Mouse (Mus musculus) small intestine, adult 2 months (tissue): ENCODE results near the gene Adh5. TPM values are rescaled to one million over a fixed set of nuclear protein-coding genes. Genes with fewer than 3 reads are reported as not detected.

ENCODE experiments used
- H3K27ac ChIP-seq: fragments of 200-500 bp; 2 replicates; pipeline ENCODE4 v1.5.1; 2012; ENCODE audit warnings: low read depth, low read length, control low read depth, inconsistent platforms; ENCODE audit not compliant: insufficient read depth
- H3K27me3 ChIP-seq: fragments of 200-500 bp; 2 replicates; pipeline ENCODE4 v1.6.1; 2012; ENCODE audit warnings: mild to moderate bottlenecking, moderate library complexity, low read length, inconsistent platforms; ENCODE audit not compliant: control insufficient read depth, insufficient read depth
- H3K36me3 ChIP-seq: fragments of 200-500 bp; 2 replicates; pipeline ENCODE4 v1.6.1; 2012; ENCODE audit warnings: mild to moderate bottlenecking, low read length, control low read depth, inconsistent platforms; ENCODE audit not compliant: control insufficient read depth, insufficient read depth
- H3K4me1 ChIP-seq: fragments of 200-500 bp; 2 replicates; pipeline ENCODE4 v1.6.1; 2012; ENCODE audit warnings: low read length, inconsistent platforms, mixed read lengths; ENCODE audit not compliant: control insufficient read depth, insufficient read depth, insufficient read length
- H3K4me3 ChIP-seq: fragments of 200-500 bp; 2 replicates; pipeline ENCODE4 v1.5.1; 2012; ENCODE audit warnings: low read depth, mild to moderate bottlenecking, control low read depth, inconsistent platforms, low read length, moderate library complexity
- CTCF ChIP-seq: fragments of 200-500 bp; IDR thresholded peaks from 2 replicates; pipeline ENCODE4 v1.5.1; 2012; ENCODE audit warnings: low read depth, mild to moderate bottlenecking, control low read depth, inconsistent platforms, low read length, moderate library complexity, mixed read lengths; ENCODE audit not compliant: insufficient replicate concordance, insufficient read length; ENCODE audit errors: extremely low read depth
- POLR2A ChIP-seq: fragments of 200-500 bp; IDR thresholded peaks from 2 replicates; pipeline ENCODE4 v1.6.1; 2012; ENCODE audit warnings: low read depth, mild to moderate bottlenecking, control low read depth, inconsistent platforms, low read length, moderate library complexity
- WGBS: fragments of 180-500 bp; shearing (Covaris S2); methylation state at CpG from one replicate; pipeline ENCODE4 v1.1.7; 2018; 5-methylcytosine and 5-hydroxymethylcytosine counted together
- polyA plus RNA-seq: library from polyadenylated mRNA; depleted of rRNA; stranded (reverse); fragments of >200 nt; gene quantifications from 2 replicates; pipeline ENCODE4 v1.2.3, GENCODE M21; 2012

The Adh5 gene
- polyA plus RNA-seq, 1 experiment: 8.4 TPM

DNA sequence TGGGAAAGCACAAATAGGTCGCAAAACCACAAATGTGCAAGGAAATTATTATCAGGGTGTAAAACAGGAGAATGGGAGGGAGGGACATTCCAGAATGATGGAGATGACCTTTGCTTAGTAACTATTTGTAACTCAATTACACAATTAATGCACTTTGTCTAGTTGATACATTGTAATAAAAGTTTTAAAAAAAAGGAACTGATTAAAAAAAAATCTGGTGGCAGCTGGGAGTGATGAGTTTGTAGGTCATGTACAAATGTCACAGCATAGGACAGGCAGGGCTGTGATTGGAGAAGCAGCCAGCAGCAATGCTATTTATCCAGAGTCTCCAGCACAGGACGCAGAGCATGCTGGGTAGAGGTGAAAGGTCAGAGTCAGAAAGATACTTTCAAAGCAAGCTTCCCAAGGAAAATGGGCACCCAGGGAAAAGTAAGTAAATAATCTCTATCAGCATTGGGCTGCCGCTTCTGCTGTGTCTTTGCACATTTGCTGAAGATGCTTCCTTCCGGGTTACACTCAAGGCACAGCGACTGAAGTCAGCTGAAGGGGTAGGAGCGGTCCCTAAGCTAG, 27.7 kb upstream of the Adh5 start, which contains the start of gene Adh4:
Gene Adh4 (plus strand): TSS at position 346 of the 570 bp plus-strand sequence.
- Histone ChIP-seq H3K27me3 (no peaks in the 10 kb centered on the region), H3K27ac (peak within 1 kb of the TSS; percentile 65; the same call in 1 of the 2 replicates), H3K4me1 (peaks cover 13% of the 10 kb centered on the region; the same call in 1 of the 2 replicates), H3K4me3 (no peak within 1 kb of the TSS), H3K36me3 (no peaks in the 10 kb centered on the region)
- 47% methylated on average over 6 of the region's 6 CpGs for WGBS
- TF ChIP-seq POLR2A (no peak), CTCF (no peak)

DNA sequence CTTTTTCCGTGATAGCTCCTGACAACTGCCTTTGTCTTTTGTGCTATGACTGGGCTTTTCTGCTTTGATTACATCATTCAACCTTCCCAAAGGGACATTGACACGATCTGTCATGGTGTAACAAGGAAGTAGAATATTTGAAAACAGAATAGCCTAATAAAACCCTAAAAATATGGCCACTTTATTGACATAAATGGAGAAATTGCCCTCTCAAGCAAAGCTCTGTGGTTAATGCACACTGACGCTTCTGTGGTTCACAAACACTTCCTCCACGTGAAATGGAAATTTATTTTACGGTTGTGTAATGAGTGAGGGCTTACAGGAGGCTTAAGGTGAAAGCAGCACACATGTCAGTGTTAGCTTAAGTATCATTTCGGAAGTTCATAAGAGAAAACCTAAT, 23.5 kb upstream of the Adh5 start:
- Histone ChIP-seq H3K27ac (peak overlapping the region; percentile 10; the same call in 1 of the 2 replicates), H3K4me1 (peaks cover 11% of the 10 kb centered on the region; the same call in 1 of the 2 replicates), H3K27me3 (no peaks in the 10 kb centered on the region), H3K4me3 (no peak overlapping the region), H3K36me3 (no peaks in the 10 kb centered on the region)
- 20% methylated on average over 6 of the region's 6 CpGs for WGBS
- TF ChIP-seq POLR2A: no peak
- TF ChIP-seq CTCF: no peak

DNA sequence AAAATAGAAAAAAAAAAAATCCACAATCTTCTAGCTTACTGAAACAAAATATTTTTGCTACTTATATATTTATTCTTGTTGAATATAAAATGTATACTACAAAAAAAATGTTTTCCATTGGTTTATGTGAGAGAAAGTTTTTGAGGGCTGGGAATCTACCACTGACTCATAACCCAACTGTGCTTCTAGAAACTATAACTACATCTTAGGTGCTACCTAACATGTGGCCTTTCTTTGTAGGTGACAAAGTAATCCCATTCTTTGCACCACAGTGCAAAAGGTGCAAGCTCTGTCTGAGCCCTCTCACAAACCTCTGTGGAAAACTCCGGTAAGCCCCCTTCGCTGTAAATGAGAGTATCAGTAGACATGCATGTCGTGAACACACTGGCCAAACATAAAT, 22.5 kb upstream of the Adh5 start:
- no peak overlapping the region for H3K4me3 ChIP-seq
- 95% methylated on average over 3 of the region's 3 CpGs for WGBS
- H3K4me1 ChIP-seq: peaks cover 9% of the 10 kb centered on the region; the same call in 1 of the 2 replicates
- no peaks in the 10 kb centered on the region; the same call in 1 of the 2 replicates for H3K27me3 ChIP-seq
- TF ChIP-seq CTCF (no peak), POLR2A (no peak)
- no peak overlapping the region for H3K27ac ChIP-seq
- no peaks in the 10 kb centered on the region for H3K36me3 ChIP-seq

- no peak overlapping the region for H3K4me3 ChIP-seq
- H3K36me3 ChIP-seq: no peaks in the 10 kb centered on the region
- H3K27ac ChIP-seq: no peak overlapping the region
- H3K27me3 ChIP-seq: no peaks in the 10 kb centered on the region; the same call in 1 of the 2 replicates
- 73% methylated on average over 2 of the region's 2 CpGs for WGBS
- TF ChIP-seq CTCF (no peak), POLR2A (no peak)
- peaks cover 7% of the 10 kb centered on the region; the same call in 1 of the 2 replicates for H3K4me1 ChIP-seq
Measured at GRCm38 (mm10) chr3:138423664-138424063, 19.2 kb upstream of the Adh5 start.

- H3K27ac ChIP-seq: no peak overlapping the region
- WGBS: 73% methylated on average over 4 of the region's 4 CpGs
- H3K36me3 ChIP-seq: no peaks in the 10 kb centered on the region
- no peak overlapping the region for H3K4me3 ChIP-seq
- no peaks in the 10 kb centered on the region; the same call in 1 of the 2 replicates for H3K27me3 ChIP-seq
- TF ChIP-seq CTCF (no peak), POLR2A (no peak)
- peaks cover 4% of the 10 kb centered on the region; the same call in 1 of the 2 replicates for H3K4me1 ChIP-seq
Measured at GRCm38 (mm10) chr3:138424247-138424646, 18.6 kb upstream of the Adh5 start.

- TF ChIP-seq POLR2A (no peak), CTCF (no peak)
- Histone ChIP-seq H3K4me3 (no peak overlapping the region), H3K27me3 (no peaks in the 10 kb centered on the region), H3K27ac (peak overlapping the region; percentile 65; the same call in 1 of the 2 replicates), H3K4me1 (peaks cover 7% of the 10 kb centered on the region; the same call in 1 of the 2 replicates), H3K36me3 (no peaks in the 10 kb centered on the region)
- WGBS: 23% methylated on average over 6 of the region's 6 CpGs
Measured at GRCm38 (mm10) chr3:138430360-138430976, 12.4 kb upstream of the Adh5 start.

DNA sequence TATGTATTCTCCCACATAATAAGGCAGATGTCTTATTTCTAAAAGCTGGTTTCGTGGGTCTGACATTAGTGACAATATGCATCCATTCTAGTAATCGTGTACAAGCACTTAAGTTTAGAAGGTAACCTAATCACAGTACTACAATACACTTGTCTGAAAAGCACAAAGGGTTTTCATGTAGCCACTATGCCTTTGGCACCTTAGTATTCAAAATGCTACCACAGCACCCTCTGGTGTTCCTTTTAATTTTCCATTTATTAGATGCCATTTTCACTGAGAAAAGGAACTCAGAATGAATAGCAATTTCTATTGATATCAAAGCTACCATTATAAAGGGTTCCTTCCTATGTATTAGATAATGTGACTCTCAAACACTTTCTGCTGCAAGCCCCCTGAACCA, 11.1 kb upstream of the Adh5 start:
- TF ChIP-seq CTCF (no peak), POLR2A (no peak)
- no peak overlapping the region for H3K4me3 ChIP-seq
- no peaks in the 10 kb centered on the region for H3K36me3 ChIP-seq
- 41% methylated on average over 2 of the region's 2 CpGs for WGBS
- H3K27ac ChIP-seq: no peak overlapping the region
- no peaks in the 10 kb centered on the region for H3K27me3 ChIP-seq
- peaks cover 7% of the 10 kb centered on the region; the same call in 1 of the 2 replicates for H3K4me1 ChIP-seq
